Mouse (Mus musculus) liver, embryonic 11.5 days (tissue): ENCODE measurements around the gene Fam136a. TPM values are rescaled to one million over a fixed set of nuclear protein-coding genes. Genes with fewer than 3 reads are reported as not detected.

Experiments used
- ATAC-seq: fragments of 200-750 bp; cut with Nextera tagmentation; replicated peaks from 2 replicates; pipeline ENCODE4 v1.8.0; 2017; ENCODE audit warnings: moderate number of reproducible peaks, mild to moderate bottlenecking, moderate TSS enrichment, moderate library complexity; ENCODE audit not compliant: low FRiP score
- DNase-seq: peaks from one replicate; pipeline ENCODE4 v3.0.0-alpha.2; 2017; ENCODE audit warnings: low spot score
- H3K27ac ChIP-seq: fragments of 300-500 bp; sonication (generic); 2 replicates; pipeline ENCODE4 v1.5.1; 2014; ENCODE audit warnings: mild to moderate bottlenecking, low read depth, low read length, control low read depth
- H3K27me3 ChIP-seq: fragments of 300-500 bp; sonication (generic); replicated peaks from 2 replicates; pipeline ENCODE4 v1.6.1; 2014; ENCODE audit warnings: low read length, mixed read lengths; ENCODE audit not compliant: control insufficient read depth, insufficient read depth
- H3K36me3 ChIP-seq: fragments of 300-500 bp; sonication (generic); 2 replicates; pipeline ENCODE4 v1.6.1; 2014; ENCODE audit warnings: mild to moderate bottlenecking, low read length, moderate library complexity, mixed read lengths; ENCODE audit not compliant: control insufficient read depth, insufficient read depth
- H3K4me1 ChIP-seq: fragments of 300-500 bp; sonication (generic); replicated peaks from 2 replicates; pipeline ENCODE4 v1.6.1; 2014; ENCODE audit warnings: low read length, mixed read lengths; ENCODE audit not compliant: control insufficient read depth, insufficient read depth
- H3K4me2 ChIP-seq: fragments of 300-500 bp; sonication (generic); 2 replicates; pipeline ENCODE4 v1.6.1; 2014; ENCODE audit warnings: mild to moderate bottlenecking, control low read depth, moderate library complexity
- H3K4me3 ChIP-seq: fragments of 300-500 bp; sonication (generic); 2 replicates; pipeline ENCODE4 v1.5.1; 2014; ENCODE audit warnings: low read depth, low read length, control low read depth
- H3K9ac ChIP-seq: fragments of 300-500 bp; sonication (generic); 2 replicates; pipeline ENCODE4 v1.6.1; 2014; ENCODE audit warnings: low read depth, low read length, control low read depth
- H3K9me3 ChIP-seq: fragments of 300-500 bp; sonication (generic); 2 replicates; pipeline ENCODE4 v1.6.1; 2016; ENCODE audit warnings: low read length, inconsistent platforms, mixed read lengths; ENCODE audit not compliant: control insufficient read depth
- WGBS: fragments of 180-500 bp; shearing (Covaris S2); extraction: QIAGEN DNeasy Blood & Tissue Kit; methylation state at CpG from one replicate; pipeline ENCODE4 v1.1.7; 2014; 5-methylcytosine and 5-hydroxymethylcytosine counted together
- polyA plus RNA-seq: library from polyadenylated mRNA; unstranded; fragments of >200 nt; fragmentation: Nextera tagmentation; extraction: Ambion mirVana; gene quantifications from 2 replicates; pipeline ENCODE4 v1.2.1, GENCODE M21; 2014

The Fam136a gene
- polyA plus RNA-seq, 1 experiment from 2014 or later, result 188 TPM

DNA sequence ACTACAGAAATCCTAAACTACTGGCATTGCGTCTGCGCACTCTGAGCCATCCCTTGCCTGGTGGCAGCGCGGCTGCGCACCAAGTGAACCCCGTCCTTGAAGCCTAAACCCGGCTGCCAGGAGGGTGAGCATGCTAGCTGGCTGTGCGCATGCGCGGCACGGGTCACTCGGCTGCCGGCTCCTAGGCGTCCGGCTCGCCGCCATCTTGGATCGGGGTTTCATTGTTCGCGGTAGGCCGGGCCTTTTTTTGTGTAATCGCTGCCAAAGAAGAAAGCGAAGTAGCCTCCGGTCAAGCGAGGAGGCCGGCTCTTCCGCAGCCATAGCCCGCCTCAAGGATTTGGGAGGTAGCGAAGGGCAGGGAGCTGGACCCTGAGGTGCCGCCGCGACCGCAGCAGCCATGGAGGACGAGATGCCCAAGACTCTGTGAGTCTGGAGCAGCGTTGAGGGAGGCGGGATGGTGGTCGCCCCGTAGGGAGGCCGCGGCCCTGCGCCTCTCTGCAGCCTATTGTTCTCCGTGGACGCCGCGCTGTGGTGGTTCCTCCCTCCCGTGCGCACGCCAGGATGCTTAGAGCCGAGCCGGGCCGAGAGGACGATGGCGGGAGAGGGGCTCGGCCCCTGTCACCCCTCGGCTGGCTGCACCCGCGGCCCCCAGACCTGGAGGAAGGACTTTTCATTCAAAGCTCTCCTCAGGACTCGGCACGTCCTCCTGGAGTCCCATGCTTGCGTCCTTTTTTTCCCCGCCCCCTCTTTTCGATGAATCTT is 38.8 kb downstream of the Fam136a start, which contains the start of gene Tia1:
Tia1 (plus strand) TSS at position 120 of the 762 bp plus-strand sequence.
- under 1% methylated on average over 62 of the region's 62 CpGs for WGBS
- DNase-seq, result peak; percentile 93
- H3K4me1 ChIP-seq, result peaks cover 6% of the 10 kb centered on the region; the same call in 1 of the 2 replicates
- no peaks in the 10 kb centered on the region for H3K9me3 ChIP-seq
- H3K4me2 ChIP-seq, result peak within 1 kb of the TSS; percentile 72
- peak within 1 kb of the TSS; percentile 98 for H3K27ac ChIP-seq
- H3K27me3 ChIP-seq, result no peaks in the 10 kb centered on the region
- H3K36me3 ChIP-seq, result peaks cover 2% of the 10 kb centered on the region; the same call in 1 of the 2 replicates
- peak within 1 kb of the TSS; percentile 98 for H3K9ac ChIP-seq
- H3K4me3 ChIP-seq, result peak within 1 kb of the TSS; percentile 94
- peak; percentile 95 for ATAC-seq

DNA sequence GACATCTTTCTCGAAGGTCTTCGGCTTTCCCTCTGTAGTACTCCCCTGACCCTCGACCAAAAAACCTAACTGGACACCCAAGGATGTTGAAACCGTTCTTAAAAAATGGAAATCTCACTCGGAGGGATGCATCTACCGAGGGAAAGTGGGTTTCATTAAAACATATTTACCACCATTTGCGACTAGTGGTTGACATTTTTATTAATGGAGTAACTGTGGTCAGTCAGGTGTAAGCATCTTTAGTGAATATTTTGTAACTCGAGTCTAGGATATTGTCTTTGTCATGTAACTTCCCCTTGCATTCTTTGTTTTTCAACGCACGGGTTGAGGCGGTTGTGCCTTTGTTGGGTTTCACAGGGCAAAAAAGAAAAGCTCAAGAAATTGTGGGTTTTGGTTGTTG is 39.5 kb downstream of the Fam136a start:
- H3K36me3 ChIP-seq, result peaks cover 2% of the 10 kb centered on the region; the same call in 1 of the 2 replicates
- DNase-seq (no peak), ATAC-seq (no peak)
- H3K4me3 ChIP-seq, result peak overlapping the region; percentile 94
- WGBS, result under 1% methylated on average over 11 of the region's 11 CpGs
- no peaks in the 10 kb centered on the region for H3K27me3 ChIP-seq
- H3K27ac ChIP-seq, result peak overlapping the region; percentile 98
- peak overlapping the region; percentile 72 for H3K4me2 ChIP-seq
- peak overlapping the region; percentile 98 for H3K9ac ChIP-seq
- no peaks in the 10 kb centered on the region for H3K9me3 ChIP-seq
- H3K4me1 ChIP-seq, result peaks cover 6% of the 10 kb centered on the region; the same call in 1 of the 2 replicates

DNA sequence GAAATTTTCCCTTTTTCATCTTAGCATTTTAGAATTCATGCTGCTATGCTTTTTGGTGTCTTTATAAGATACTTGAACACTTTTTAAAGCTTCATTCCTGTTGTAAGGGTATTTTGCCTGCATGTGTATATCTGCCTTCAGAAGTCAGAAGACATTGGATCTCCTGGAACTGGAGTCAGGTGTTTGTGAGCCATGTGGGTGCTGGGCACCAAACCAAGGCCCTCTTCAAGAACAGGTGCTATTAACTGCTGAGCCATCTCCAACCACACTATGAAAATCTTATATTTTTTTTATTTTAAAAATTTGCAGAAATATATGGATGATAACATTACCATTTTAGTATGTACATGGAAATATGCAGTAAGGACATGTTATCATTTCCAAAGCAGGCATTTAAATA is 40.9 kb downstream of the Fam136a start:
- no peak for ATAC-seq
- Histone ChIP-seq H3K4me3 (no peak overlapping the region), H3K9ac (no peak overlapping the region), H3K27me3 (no peaks in the 10 kb centered on the region), H3K9me3 (no peaks in the 10 kb centered on the region), H3K4me2 (no peak overlapping the region), H3K36me3 (peaks cover 2% of the 10 kb centered on the region; the same call in 1 of the 2 replicates), H3K27ac (no peak overlapping the region), H3K4me1 (peaks cover 6% of the 10 kb centered on the region; the same call in 1 of the 2 replicates)
- DNase-seq, result no peak

DNA sequence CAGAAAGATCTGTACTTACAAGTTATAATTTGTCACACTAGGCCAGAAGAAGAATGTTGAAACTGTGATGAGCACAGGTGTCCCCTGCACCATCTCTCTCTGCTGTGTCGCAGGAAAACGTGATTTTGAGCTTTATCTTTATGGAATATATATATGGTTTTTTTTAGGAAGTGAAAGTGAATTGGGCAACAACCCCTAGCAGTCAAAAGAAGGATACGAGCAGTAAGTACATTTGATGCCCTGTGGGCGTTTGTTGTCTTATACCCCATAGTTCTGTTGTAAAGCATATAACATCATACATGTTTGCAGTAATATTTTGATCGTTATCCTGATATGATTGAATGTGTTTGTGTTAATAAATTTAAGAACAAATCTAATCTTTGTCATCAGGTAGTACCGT is 53.3 kb downstream of the Fam136a start:
- Histone ChIP-seq H3K9ac (no peak overlapping the region), H3K4me2 (no peak overlapping the region), H3K4me3 (no peak overlapping the region), H3K4me1 (no peaks in the 10 kb centered on the region), H3K27ac (no peak overlapping the region), H3K27me3 (no peaks in the 10 kb centered on the region), H3K36me3 (peaks cover 36% of the 10 kb centered on the region), H3K9me3 (no peaks in the 10 kb centered on the region)
- WGBS, result 85% methylated on average over 6 of the region's 6 CpGs
- ATAC-seq (no peak), DNase-seq (no peak)

DNA sequence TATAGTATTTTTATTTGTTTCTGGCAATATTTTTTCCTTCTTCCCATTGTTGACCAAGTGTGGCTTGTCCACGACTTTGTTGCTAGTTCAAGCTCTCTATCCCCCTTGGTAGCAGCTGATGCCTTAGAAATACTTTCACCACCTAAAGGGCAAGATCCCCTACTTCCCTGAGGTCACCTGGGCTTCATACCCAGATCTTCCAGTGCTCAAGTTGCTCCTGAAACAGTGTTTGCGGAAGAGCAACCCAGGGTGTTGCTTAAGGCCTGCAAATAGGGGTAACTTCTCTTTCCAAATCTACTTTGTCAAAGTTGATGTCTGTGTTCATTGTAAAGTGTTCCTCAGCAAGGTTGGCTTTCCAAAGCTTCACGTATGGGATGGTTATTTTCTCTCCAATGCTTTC is 53.8 kb downstream of the Fam136a start:
- Histone ChIP-seq H3K4me1 (no peaks in the 10 kb centered on the region), H3K9ac (no peak overlapping the region), H3K27me3 (no peaks in the 10 kb centered on the region), H3K27ac (no peak overlapping the region), H3K4me2 (no peak overlapping the region), H3K36me3 (peaks cover 38% of the 10 kb centered on the region), H3K4me3 (no peak overlapping the region), H3K9me3 (no peaks in the 10 kb centered on the region)
- ATAC-seq, result no peak
- DNase-seq, result no peak
- 84% methylated on average over 3 of the region's 3 CpGs for WGBS

Other genes starting within 250 kb of the Fam136a start
- gene Tgfa, start 170.4 kb upstream of the Fam136a start, polyA plus RNA-seq, result 0.99 and 1.2 TPM in 2 replicates
- 741 and 785 TPM in 2 replicates for gene Snrpg, start 5.7 kb downstream of the Fam136a start, polyA plus RNA-seq
- gene Pcyox1, start 31.5 kb downstream of the Fam136a start, polyA plus RNA-seq, result 57.7 and 66.8 TPM in 2 replicates
- gene Tia1, start 38.6 kb downstream of the Fam136a start, polyA plus RNA-seq, result 93.5 and 95.5 TPM in 2 replicates
- 0.47 TPM in 1 of 2 replicates, not detected in the other for gene Gm44790, start 61.0 kb downstream of the Fam136a start, polyA plus RNA-seq
- 24.8 and 25.9 TPM in 2 replicates for gene C87436, start 72.7 kb downstream of the Fam136a start, polyA plus RNA-seq
- 543 and 554 TPM in 2 replicates for gene Pcbp1, start 160.7 kb downstream of the Fam136a start, polyA plus RNA-seq